Mouse (Mus musculus): Measurements from ENCODE around the gene Smndc1. TPM values are rescaled to one million over a fixed set of nuclear protein-coding genes. Genes with fewer than 3 reads are reported as not detected.
"Not testable (repeated sequence)": the region's sequence is repeated elsewhere in the genome, so short reads cannot be mapped to it uniquely, and the experiment has no call there.

The Smndc1 gene
- polyA plus RNA-seq, 1 experiment from 2014 or later: 40.4 TPM

DNA sequence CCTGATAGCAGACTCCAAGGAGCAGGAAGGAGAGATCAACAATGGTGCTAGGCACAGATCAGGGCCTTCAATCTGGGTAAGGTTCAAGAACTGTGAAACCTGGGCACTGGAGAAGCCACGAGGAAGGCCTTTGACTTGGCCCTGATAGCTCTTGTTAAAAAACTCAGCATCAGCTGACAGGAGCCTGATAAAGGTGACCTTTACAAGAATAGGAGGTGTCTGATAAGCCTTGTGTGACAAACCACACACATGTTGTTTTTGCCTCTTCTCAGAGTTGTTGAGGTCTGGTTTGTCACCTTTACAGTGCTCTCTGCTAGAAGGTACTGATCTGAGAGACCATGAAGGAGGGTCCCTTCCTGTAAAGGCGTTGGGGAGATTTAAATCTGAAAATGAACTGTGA is 17.0 kb upstream of the Smndc1 start:
- no peaks in the 10 kb centered on the region for H3K27me3 ChIP-seq (replicated peaks)
- no peak overlapping the region for H3K4me2 ChIP-seq (replicated peaks)
- peaks cover 9% of the 10 kb centered on the region; the same call in 1 of the 2 replicates for H3K4me1 ChIP-seq
- H3K36me3 ChIP-seq: no peaks in the 10 kb centered on the region
- H3K4me3 ChIP-seq: no peak overlapping the region
- H3K9ac ChIP-seq: no peak overlapping the region
- no peak for ATAC-seq (ENCODE audit: low FRiP score, low read depth)
- WGBS: 79% methylated on average over 2 of the region's 2 CpGs
- no peaks in the 10 kb centered on the region for H3K9me3 ChIP-seq
- H3K27ac ChIP-seq: no peak overlapping the region

DNA sequence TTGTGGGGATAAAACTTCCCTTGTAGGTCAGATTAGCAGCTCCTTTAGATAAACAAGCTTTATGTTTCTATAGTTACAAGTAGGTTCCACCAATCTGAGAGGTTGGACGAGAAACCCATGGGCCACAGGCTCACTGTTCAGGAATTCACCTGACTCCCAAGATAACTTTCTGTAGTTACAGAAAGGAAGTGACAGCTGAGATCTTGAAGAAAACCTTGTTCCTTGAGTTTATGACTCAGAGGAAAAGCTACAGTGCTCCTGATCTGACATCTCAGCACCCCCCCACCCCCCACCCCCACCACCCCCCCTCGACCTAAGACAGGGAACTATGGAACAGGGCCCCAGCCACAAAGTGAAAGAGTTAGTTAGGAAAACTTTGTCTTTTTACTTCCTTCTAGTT is 15.4 kb upstream of the Smndc1 start:
- no peak overlapping the region for H3K9ac ChIP-seq
- no peaks in the 10 kb centered on the region for H3K9me3 ChIP-seq
- H3K36me3 ChIP-seq: no peaks in the 10 kb centered on the region
- no peak overlapping the region for H3K4me3 ChIP-seq
- no peak overlapping the region for H3K4me2 ChIP-seq (replicated peaks)
- H3K4me1 ChIP-seq: no peaks in the 10 kb centered on the region
- WGBS: 75% methylated on average over 2 of the region's 2 CpGs
- no peaks in the 10 kb centered on the region for H3K27me3 ChIP-seq (replicated peaks)
- no peak for ATAC-seq (ENCODE audit: low FRiP score, low read depth)
- no peak overlapping the region for H3K27ac ChIP-seq

DNA sequence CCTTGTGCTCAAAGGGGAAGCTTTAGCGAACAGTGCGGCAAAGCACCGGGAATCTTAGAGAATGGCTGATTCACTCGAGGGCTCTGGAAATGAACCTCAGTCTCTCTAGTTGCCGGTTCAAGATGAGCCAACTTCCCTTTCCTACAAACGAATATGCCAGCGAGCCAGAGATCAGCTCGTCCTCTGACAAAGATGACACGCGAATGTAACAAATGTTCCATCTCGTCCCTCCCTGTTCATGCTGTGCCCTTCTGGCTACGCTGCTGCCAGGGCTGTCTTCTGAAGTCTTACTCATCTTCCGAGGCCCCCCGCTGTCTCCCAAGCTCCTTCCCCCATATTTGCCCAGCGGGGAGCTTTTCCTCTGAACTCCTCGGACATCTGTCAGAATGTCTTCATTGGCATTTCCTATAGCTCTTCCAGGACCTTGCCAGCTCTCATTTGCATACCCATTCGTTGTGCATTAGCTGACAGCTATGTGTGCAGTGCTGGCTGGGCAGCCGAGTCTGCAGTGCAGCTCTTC is 14.5 kb upstream of the Smndc1 start:
- no peaks in the 10 kb centered on the region for H3K36me3 ChIP-seq
- H3K4me1 ChIP-seq: no peaks in the 10 kb centered on the region
- ATAC-seq (ENCODE audit: low FRiP score, low read depth): no peak
- H3K27ac ChIP-seq: no peak overlapping the region
- no peak overlapping the region for H3K4me2 ChIP-seq (replicated peaks)
- no peaks in the 10 kb centered on the region for H3K9me3 ChIP-seq
- H3K27me3 ChIP-seq (replicated peaks): no peaks in the 10 kb centered on the region
- no peak overlapping the region for H3K9ac ChIP-seq
- no peak overlapping the region for H3K4me3 ChIP-seq
- WGBS: 75% methylated on average over 18 of the region's 18 CpGs

DNA sequence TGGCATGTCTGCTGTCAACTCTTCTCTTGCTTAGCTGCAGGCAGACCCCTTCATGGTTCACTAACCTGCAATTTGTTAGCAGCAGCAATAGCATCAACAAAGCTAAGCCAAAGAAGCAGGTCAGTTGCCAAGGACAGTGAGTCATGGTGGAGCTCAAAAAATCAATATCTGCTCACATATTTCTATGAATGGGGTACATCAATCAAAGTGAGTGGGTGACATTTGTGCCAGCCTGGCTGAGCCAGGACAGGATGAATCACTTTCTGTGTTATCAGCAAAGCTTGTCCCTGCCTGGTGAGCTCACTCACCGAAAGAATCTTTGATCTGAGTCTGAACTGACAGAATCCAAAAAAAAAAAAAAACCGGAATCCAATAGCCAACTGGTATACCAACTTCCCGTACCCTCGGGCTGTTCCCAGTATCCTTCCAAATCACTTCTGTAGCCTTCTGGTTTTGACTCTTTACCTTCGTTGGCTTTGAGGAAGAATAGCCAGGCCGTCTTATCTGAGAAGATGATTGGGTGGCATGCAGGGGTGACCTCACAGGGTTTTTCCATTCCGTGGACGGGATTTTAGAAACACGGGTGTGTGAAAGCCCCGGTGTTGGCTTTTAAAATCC is 13.9 kb upstream of the Smndc1 start:
- Histone ChIP-seq H3K36me3 (no peaks in the 10 kb centered on the region), H3K9me3 (no peaks in the 10 kb centered on the region), H3K4me2 (replicated peaks) (no peak overlapping the region), H3K27ac (no peak overlapping the region), H3K4me3 (no peak overlapping the region), H3K27me3 (replicated peaks) (no peaks in the 10 kb centered on the region), H3K9ac (no peak overlapping the region), H3K4me1 (no peaks in the 10 kb centered on the region)
- no peak for ATAC-seq (ENCODE audit: low FRiP score, low read depth)
- 94% methylated on average over 10 of the region's 10 CpGs for WGBS

DNA sequence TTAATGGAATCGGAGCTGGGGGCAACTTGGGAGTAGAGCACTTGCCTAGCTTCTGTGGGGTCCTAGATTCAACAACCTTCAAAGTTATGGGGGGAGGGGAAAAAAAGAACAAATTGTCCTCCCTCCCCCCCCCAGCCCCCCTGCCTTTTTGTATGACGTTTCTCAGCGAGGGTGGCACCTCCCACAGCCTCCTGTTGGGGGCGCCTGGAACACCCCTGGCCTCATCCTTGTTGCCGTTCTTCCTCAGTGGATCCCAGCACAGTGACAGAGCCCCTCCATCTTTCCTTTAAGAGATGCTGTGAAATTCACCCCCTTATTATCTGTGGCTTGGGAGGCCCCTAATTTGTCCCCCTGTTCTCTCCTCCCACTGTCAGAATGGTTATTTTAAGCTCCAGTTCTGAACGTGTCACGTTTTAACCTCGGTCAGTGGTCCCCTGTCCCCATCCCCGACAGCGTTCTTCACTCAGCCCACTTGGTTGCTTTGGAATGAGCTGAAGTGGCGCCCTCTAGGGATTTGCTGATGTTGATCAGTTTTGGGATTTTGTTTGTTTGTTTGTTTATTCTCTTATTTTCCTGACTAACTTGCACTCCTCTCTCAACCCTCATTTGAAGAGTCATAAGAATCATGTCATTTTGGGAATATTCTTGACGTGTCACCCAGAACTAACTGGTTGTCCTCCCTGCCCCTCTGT is 12.5 kb upstream of the Smndc1 start:
- WGBS: 47% methylated on average over 12 of the region's 12 CpGs
- no peak overlapping the region for H3K4me2 ChIP-seq (replicated peaks)
- no peaks in the 10 kb centered on the region for H3K4me1 ChIP-seq
- H3K4me3 ChIP-seq: no peak overlapping the region
- H3K36me3 ChIP-seq: no peaks in the 10 kb centered on the region
- no peaks in the 10 kb centered on the region for H3K9me3 ChIP-seq
- H3K27me3 ChIP-seq (replicated peaks): no peaks in the 10 kb centered on the region
- ATAC-seq (ENCODE audit: low FRiP score, low read depth): no peak
- H3K27ac ChIP-seq: no peak overlapping the region
- H3K9ac ChIP-seq: no peak overlapping the region

DNA sequence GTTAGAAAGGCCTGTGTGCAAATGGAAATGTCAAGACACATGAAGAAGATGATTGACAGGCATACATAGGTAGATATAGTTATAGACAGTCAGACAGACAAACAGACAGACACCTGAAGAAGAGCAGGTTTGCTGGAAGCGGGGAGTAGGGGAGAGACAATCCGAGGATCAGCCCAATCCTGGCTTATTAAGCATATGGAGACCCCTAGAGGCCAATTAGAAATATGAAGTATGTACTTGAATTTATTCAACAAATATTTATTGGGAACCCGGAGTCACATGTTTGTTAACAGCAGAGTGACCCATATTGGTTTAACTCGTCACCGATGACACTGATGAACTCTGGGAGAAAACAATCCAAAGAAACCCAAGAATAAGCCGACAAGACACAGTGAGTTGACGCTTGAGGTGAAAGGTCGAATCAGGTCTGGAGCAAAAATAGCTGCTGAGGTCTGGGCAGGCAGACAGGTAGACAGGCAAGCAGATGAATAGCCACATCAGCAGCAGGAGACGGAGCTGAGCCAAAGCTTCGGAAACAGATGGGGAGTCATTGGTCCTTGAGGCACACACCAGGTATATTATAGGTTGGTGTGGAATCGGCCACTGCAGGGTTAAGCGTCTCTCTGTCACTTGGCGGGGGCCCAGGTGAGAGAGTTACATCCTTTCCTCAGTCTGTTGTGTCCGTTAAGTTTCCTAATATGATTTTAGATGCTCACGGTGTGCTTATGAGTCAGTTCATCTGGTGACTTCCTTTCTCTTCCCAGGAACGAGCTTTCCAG is 10.1 kb upstream of the Smndc1 start:
- 89% methylated on average over 16 of the region's 16 CpGs for WGBS
- no peaks in the 10 kb centered on the region for H3K36me3 ChIP-seq
- no peak overlapping the region for H3K4me3 ChIP-seq
- no peaks in the 10 kb centered on the region for H3K4me1 ChIP-seq
- H3K4me2 ChIP-seq (replicated peaks): no peak overlapping the region
- no peak for ATAC-seq (ENCODE audit: low FRiP score, low read depth)
- no peaks in the 10 kb centered on the region for H3K9me3 ChIP-seq
- no peaks in the 10 kb centered on the region for H3K27me3 ChIP-seq (replicated peaks)
- H3K9ac ChIP-seq: no peak overlapping the region
- H3K27ac ChIP-seq: no peak overlapping the region

DNA sequence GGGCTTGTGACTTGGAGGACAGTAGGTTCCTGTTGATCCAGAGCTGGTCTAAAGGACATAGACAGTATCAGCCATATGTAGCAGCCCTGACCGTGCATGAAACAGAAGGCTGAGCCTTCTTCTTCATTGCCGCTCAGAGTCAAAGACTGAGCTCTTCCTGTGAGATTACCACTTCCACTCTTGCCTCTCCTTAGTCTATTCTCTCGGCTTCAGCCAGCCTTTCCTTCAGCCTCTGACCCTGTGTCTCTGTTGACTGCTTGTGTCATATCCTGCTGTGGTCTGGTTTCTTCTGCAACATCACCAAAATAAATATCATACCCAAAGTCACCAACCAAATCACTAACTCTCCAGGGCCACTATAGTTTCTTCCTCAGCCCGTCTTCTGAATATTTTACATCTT is 8.8 kb upstream of the Smndc1 start:
- no peaks in the 10 kb centered on the region for H3K9me3 ChIP-seq
- H3K27me3 ChIP-seq (replicated peaks): no peaks in the 10 kb centered on the region
- 87% methylated on average over 4 of the region's 4 CpGs for WGBS
- H3K36me3 ChIP-seq: no peaks in the 10 kb centered on the region
- H3K27ac ChIP-seq: no peak overlapping the region
- H3K4me2 ChIP-seq (replicated peaks): no peak overlapping the region
- H3K4me1 ChIP-seq: no peaks in the 10 kb centered on the region
- no peak overlapping the region for H3K4me3 ChIP-seq
- no peak for ATAC-seq (ENCODE audit: low FRiP score, low read depth)
- no peak overlapping the region for H3K9ac ChIP-seq

DNA sequence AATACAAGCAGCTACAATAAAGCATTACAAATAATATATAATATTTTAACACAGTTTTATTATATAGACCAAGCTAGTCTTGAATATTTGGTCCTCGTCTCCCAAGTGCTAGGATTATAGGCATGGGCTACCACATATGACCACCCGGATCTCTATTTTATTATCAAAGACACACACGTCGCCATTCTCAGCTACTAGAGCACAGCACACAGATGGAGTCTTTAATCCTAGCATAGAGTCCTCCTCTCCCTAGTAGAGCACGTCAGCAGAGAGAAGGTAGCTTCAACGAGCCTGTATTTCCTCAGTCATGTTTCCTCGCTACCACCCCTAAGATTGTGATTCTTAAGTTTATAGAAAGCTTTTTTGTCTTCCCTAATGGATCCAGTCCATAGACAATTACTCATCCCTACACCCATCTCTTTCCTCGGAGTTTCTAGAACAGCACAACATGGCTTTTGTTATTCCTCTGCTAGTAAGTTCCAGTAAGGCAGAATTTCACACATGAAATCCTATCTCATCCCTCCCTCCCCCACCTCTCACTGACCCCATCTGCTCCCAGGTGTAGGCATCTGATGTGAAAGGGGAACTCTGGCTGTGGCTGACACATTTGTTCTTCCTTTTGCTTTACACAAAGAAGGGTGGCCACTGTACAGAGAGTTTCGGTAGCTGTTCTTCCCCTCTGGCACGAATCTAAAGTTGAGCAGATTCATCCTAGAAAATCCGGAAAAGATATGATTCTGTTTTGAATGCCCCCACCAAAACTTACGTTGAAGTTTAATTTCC is 7.3 kb upstream of the Smndc1 start:
- H3K9ac ChIP-seq: no peak overlapping the region
- no peak overlapping the region for H3K27ac ChIP-seq
- no peaks in the 10 kb centered on the region for H3K4me1 ChIP-seq
- no peaks in the 10 kb centered on the region for H3K27me3 ChIP-seq (replicated peaks)
- no peak overlapping the region for H3K4me2 ChIP-seq (replicated peaks)
- H3K4me3 ChIP-seq: no peak overlapping the region
- ATAC-seq (ENCODE audit: low FRiP score, low read depth): no peak
- H3K36me3 ChIP-seq: no peaks in the 10 kb centered on the region
- WGBS: 82% methylated on average over 12 of the region's 12 CpGs
- no peaks in the 10 kb centered on the region for H3K9me3 ChIP-seq

DNA sequence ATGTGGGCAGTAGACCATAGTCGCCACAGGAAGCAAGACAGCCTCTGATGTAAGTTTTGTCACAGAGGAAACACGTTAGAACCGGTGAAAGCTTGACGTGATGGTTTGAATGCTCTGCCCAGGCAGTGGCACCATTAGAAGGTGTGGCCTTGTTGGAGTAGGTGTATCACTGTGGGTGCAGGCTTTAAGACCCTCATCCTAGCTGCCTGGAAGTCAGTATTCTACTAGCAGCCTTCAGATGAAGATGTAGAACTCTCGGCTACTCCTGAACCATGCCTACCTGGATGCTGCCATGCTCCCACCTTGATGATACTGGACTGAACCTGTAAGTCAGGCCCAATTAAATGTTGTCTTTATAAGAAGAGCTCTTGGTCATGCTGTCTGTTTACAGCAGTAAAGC is 5.4 kb upstream of the Smndc1 start:
- WGBS: 48% methylated on average over 5 of the region's 5 CpGs
- H3K36me3 ChIP-seq; H3K9ac ChIP-seq; H3K4me3 ChIP-seq; H3K4me1 ChIP-seq; H3K4me2 ChIP-seq (replicated peaks); H3K27me3 ChIP-seq (replicated peaks); H3K9me3 ChIP-seq; ATAC-seq (ENCODE audit: low FRiP score, low read depth); H3K27ac ChIP-seq: not testable (repeated sequence)

DNA sequence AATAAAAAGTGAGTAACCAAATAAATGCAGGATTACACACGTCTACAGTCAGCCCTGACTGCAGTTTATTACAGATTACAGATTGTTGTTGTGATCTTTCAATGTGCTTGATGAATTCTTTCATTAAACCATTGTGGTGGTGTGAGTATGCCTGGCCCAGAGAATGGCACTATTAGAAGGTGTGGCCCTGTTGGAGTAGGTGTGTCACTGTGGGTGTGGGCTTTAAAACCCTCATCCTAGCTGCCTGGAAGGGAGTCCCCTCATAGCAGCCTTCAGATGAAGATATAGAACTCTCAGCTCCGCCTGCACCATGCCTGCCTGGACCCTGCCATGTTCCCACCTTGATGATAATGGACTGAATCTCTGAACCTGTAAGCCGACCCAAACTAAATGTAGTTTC is 4.6 kb upstream of the Smndc1 start:
- not testable (repeated sequence) for H3K4me3 ChIP-seq; H3K4me1 ChIP-seq; H3K27me3 ChIP-seq (replicated peaks); H3K9me3 ChIP-seq; H3K4me2 ChIP-seq (replicated peaks); ATAC-seq (ENCODE audit: low FRiP score, low read depth); H3K36me3 ChIP-seq; H3K9ac ChIP-seq; H3K27ac ChIP-seq
- WGBS: 77% methylated on average over 3 of the region's 3 CpGs

DNA sequence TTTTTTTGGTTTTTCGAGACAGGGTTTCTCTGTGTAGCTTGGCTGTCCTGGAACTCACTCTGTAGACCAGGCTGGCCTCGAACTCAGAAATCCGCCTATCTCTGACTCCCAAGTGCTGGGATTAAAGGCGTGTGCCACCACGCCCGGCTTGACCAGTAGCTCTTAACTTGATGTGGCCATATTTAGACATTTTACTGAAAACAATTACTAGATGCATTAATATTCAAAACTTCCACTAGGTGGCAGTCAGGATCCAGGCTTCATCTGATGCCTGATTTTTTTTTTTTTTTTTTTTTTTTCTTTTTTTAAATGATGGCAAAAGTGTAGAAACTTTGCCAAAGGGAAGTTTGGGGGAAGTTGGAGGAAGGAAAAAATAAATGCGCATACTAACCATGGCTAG is 4.2 kb upstream of the Smndc1 start:
- Histone ChIP-seq H3K4me2 (replicated peaks) (no peak overlapping the region), H3K27me3 (replicated peaks) (no peaks in the 10 kb centered on the region), H3K27ac (no peak overlapping the region), H3K36me3 (no peaks in the 10 kb centered on the region), H3K4me3 (no peak overlapping the region), H3K9me3 (no peaks in the 10 kb centered on the region), H3K4me1 (peaks cover 7% of the 10 kb centered on the region; the same call in 1 of the 2 replicates), H3K9ac (no peak overlapping the region)
- WGBS: 23% methylated on average over 7 of the region's 7 CpGs
- no peak for ATAC-seq (ENCODE audit: low FRiP score, low read depth)

DNA sequence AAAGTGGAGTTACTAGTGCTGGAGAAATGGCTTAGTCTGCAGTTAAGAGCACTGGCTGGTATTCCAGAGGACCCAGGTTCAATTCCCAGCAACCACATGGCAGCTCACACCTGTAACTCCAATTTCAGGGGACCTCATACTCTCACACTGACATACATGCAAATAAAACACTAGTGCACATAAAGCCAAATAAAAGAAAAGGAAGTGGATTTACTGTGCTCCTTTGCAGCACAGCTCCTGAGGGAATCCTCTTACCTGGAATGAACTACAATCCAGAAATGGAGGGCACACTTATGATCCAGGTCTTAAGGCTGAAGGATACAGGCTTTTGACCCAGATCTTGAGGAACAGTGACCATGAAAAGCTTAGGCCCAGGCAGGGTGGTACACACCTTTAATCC is 3.3 kb upstream of the Smndc1 start:
- no peak overlapping the region for H3K27ac ChIP-seq
- no peaks in the 10 kb centered on the region for H3K36me3 ChIP-seq
- ATAC-seq (ENCODE audit: low FRiP score, low read depth): no peak
- H3K4me1 ChIP-seq: peaks cover 11% of the 10 kb centered on the region
- H3K9ac ChIP-seq: no peak overlapping the region
- no peak overlapping the region for H3K4me2 ChIP-seq (replicated peaks)
- H3K4me3 ChIP-seq: no peak overlapping the region
- H3K27me3 ChIP-seq (replicated peaks): no peaks in the 10 kb centered on the region
- H3K9me3 ChIP-seq: no peaks in the 10 kb centered on the region
